Mouse (Mus musculus) layer of hippocampus, postnatal 36 days (tissue): ENCODE data around the gene Kcnip4. TPM values are rescaled to one million over a fixed set of nuclear protein-coding genes. Genes with fewer than 3 reads are reported as not detected.

ENCODE experiments used
- DNase-seq, 2 experiments: peaks; one replicate each; pipeline ENCODE4 v3.0.0; 2022
- total RNA-seq, 2 experiments: library from RNA; stranded (reverse); gene quantifications; 2 replicates each; pipeline ENCODE4 v1.2.3; 2021

The Kcnip4 gene
- total RNA-seq, 2 experiments from 2014 or later: 51.7 to 52.6 TPM

DNA sequence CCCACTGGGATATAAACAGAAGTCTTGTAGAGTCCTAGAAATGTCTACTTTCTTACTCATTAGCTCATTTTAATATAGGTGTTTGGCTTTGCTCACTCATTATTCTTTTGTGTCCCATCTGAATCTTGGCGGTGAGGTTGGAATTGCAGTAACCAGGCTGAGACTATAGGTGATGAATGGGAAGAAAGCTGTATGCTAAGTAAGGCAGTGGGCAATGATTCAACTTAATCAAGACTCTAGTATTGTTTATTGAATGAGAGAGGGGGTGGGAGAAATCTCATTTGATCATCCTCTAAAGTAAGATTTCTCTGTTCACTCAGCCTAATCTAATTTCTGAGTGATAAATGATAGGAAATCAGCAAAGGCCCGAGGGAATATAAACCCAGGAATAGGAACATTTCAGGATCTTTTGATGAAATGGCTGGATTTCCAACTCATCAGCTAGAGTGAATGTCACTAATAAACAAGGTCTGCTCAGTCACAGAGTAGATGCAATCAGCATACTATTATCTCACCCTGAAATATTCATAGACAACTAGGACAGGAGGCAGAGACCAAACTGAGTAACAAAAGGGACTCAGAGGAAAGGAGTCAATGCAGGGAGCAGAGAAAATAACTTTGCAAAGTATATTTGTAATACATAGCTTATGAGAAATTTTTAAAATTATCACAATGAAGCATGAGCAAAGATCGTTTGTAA is 660.3 kb downstream of the Kcnip4 start:
- DNase-seq: no peak

DNA sequence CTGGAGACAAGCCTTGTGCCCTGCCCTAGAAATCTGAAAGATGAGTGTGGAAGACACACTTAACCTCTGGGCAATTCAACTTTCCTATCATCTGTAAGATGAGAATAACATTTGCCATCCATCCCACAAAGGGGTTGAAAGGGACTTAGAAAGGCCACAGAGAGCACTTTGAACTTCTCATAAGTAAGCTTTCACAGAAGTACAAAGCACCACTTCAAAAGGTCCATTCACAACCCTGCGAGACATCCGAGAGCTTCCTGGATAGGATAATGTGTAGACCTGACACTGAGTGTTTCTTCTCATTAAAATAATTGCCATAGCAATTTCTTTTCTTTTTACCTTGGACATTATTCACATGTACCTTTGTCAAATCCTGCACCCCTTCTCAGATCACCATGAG is 683.7 kb downstream of the Kcnip4 start:
- DNase-seq: no peak

DNA sequence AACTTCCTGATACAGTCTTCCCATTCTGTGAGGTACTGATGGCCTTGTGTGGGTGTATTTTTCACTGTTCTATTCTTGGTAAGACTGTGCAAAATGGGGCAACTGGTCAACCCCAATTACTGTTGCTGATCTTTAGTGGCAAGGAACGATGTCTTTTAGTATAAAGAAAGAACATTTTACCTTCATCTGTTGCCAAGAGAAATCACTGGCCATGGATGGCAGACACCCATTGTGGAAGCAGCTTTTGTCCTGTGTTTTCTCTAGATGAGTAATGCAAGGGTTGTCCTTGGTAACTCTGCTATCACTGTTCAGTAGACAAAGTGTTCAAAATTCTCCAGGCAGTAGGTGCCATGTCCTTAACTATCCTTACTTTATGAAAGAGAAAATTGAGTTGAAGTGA is 729.2 kb downstream of the Kcnip4 start:
- DNase-seq: no peak

DNA sequence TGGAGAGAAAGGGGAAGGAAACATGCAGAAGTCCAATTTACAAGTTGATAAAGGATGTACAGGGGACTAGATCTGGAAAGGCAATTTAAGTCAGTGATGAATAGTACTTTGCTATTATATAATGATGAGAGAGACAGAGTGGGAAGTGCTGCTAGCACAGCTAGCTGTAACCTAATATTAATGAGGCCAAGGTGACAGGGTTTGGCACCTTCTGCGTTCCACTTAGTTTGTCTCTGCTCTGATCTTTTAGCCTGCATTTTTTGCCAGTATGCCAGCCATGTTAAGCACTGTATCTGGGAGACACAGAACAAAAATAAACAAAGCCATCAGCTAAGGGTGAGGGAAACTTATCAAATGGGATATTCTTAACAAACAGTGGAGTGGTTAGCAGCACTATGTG is 745.3 kb downstream of the Kcnip4 start:
- no peak for DNase-seq

DNA sequence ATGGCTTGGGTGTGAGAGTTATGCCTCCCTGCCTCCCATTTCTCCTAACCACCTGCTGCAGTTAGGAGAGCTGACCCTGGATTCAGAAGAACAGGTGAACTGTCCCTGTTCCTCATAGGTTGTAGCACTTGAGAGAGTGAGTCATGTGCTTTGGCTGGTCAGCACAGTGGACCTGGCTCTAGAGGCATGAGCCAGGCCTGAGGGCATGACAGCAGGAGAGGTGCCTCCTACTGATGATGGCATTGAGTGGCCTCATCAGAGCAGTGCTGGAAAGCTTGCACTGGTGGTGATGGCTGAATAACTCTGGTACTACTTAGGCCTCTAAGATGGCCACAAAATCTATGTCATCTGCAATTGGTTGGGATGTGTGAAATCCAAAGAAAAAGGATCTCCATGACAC is 776.1 kb downstream of the Kcnip4 start:
- no peak for DNase-seq

DNA sequence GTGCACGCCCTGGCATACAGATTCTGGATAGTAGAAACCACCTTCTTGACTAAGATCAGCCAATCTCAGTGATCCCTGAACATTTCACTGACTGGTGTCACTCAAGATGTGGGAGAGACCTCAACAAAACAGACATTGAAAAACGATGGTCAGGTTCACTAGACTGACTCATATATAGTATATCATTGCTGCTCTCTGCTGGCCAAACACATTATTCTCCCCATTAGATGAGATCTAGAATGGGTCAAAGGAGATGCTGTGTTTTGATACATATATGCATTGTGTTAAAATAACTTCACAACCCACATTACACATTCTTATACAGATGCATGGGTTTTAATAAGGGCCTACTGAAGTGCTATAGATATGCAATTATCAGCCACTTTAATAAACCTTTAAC is 787.1 kb downstream of the Kcnip4 start:
- DNase-seq: no peak

DNA sequence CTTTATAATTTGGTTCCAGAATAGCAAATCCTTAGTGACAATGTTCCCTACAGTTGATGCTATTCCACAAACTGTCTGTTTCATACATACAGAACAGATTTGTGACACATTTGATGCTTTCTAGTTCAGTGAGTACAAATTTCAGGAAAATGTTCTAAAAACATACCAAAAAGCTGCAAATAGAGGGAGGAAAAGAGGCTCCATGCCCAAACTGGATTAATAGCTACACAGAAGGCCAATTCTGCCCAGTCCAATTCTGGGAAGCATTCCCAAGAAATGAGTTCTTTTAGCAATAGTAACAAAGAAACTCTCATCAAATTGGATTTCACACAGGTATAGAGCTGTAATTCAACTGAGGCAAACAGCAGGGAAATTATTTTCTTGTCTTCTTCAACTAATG is 806.5 kb downstream of the Kcnip4 start:
- no peak for DNase-seq

DNA sequence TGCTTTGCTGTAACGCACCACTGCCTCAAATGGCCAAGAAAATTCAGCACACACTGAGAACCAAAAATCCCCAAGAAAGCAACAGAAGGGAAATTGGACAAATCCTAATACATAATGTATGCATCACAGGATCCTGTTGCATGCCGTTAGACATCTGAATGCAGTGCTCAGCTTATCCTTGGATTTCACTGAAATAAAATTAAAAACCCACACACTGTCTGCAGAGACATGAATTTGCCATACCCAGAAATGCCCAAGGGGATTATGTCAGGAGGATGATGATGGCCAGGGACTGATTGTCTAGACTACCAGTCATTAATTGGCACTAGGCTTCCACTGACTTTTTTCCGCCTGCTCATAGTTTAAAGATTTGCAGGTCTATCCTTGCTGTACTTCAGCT is 818.7 kb downstream of the Kcnip4 start:
- DNase-seq: no peak

DNA sequence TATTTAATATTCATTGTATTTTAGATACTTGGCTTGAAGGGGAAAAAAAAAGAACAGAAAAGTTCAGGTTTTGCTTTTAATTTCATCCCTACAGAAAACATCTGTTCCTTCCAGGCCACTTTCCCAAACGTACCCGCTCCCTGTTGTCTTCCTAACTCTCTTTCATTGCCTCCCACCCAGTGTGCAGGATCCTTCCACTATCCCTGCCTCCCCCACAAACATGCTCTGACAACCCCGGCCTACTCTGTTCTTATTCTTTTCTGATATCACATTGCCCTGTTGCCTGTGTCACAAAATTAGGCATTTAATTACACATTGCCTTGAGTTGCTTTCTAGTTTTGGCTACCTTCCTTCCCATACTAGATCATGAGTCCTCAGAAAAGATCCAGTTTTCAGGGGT is 837.6 kb downstream of the Kcnip4 start:
- no peak for DNase-seq

DNA sequence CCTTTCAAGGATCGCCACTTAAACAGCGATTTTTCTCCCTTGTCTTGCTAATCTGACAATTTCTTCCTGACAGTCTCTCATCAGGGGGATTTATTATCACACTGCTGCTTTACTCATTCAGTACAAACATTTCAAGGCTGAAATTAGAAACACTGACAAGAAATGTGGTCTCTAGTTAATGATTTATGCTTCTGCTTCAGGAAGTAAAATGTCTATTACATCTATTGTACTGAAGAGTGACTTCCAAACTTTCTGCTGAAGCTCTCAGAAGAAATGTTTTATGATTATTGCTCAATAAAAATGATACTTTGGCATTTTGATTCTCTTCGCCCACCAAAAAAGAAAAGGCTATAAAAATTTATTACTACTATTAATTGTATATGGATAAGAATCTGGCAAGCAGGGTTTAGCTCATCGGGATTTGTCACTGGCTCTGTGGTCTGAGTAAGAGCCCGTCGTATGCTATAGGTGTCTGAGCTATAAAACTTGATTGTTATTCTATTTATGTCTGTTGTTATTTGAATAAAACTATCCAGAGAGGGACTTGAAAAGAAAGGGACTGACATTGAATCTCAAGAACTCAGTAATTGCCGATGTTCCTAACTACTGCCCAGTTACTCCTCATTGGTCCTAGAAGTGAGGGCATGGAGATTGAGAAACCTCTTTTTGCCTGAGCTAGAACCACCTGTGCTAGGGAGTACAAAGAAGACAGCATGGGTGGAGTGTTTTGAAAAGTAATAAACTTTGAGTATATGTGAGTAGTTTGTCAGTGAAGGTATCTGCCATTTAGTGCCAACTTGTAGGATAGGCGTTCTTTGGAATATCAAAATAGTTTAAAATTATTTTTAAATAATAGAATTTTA is 844.7 kb downstream of the Kcnip4 start:
- DNase-seq: no peak

DNA sequence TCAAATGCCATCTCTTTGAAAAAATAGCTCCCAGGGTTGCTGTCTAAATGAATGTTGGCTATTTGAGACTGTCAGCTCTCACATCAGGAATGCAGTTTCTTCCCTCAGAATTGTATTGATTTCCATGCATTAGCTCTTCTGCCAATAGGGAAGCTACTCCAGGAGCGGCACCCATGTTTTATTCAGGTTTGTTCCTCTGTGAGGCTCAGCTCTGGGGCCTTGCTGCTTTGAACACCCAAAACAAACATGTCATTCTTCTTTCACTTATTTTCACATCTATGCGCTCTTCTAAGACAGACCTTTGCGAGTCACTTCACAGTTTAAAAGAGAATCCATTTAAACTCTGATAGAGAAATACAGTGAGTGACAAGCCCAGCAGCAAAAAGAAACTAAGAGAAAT is 862.2 kb downstream of the Kcnip4 start:
- DNase-seq: no peak

DNA sequence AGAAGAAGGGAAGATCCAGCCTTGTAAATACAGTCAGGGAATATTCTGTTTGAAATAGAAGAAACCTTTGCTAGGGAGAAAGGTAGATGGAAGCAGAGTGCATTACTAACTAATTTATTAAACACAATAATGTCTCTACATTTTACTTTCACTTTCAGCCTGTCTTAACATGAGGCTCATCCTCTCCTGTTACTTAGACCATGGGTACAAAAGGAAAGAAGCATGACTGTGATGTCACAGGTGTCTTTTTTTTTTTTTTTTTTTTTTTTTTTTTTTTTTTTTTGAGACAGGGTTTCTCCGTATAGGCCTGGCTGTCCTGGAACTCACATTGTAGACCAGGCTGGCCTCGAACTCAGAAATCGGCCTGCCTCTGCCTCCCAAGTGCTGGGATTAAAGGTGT is 864.7 kb downstream of the Kcnip4 start:
- no peak for DNase-seq

DNA sequence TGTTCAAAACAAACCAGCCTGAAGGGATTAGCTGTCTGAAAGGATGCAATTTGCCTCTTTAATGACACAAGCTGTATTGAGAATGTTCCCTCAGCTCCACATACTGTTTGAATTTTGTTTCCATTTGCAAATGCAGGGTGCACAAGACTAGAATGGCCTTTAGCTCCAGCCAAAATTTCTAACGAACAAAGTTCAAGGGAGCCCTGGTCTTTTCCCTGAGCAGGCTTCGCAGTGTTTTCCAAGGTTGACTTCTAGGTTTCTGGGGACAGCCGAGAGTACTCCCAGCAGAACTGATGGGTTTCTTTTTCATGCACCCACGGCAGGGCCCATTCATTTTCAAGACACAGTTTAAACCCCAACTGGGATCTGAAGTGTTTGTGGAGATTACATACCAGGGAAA is 874.2 kb downstream of the Kcnip4 start:
- DNase-seq: no peak

DNA sequence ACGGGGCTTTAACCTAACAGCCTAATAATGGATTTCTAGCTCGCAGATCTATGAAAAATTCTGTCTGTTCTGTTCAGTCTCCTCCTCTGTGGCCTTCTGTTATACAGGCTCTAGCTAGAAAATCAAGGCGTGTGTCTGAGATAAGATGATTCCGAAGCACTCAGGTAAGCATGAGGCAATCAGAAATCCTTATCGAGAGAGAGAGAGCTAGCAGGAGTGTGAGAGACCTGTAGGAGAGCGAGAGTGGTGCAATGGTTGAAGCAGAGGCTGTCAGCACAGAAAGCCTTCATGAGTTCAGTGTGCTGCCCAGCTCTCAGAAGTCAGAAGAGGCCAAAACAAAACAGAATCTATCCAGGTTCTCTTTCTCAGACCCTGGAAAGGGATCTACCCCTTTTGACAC is 888.0 kb downstream of the Kcnip4 start:
- DNase-seq: no peak

DNA sequence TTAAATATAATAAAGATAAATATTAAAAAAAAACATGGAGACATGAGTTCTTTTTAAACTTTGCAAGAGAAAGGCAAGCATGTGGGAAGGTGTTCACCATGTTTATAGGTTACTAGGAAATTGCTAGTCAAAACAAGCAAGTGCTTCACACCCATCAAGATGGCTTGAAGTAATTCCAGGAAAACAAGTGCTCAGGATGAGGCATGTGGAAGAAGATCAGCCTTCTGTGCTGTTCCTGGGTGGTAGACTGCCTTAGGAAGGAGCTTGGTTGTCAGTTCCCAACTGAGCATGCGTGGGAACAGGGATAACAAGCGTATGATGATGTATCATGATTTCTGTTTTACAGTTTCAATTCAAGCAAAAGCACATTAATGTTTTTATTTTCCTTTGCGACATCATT is 891.1 kb downstream of the Kcnip4 start:
- no peak for DNase-seq

DNA sequence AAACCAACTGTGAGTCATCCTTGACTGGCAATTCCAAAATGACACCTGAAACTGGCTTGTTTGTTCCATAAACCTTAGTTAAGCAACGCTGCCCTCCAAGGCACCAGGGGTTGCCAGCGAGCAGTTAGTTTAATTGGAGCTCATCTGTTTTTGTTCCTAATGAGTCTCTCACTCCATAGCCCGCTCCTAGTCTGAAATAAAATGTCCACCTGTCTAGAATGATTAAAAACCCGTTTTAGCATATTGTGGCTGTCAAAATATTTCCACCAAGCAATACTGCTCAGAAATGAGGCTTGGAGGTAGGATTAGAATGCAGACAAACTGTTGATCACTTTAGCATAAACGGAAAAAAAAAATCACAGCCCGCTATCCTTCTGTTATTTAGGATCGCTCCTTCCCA is 901.3 kb downstream of the Kcnip4 start:
- no peak for DNase-seq

DNA sequence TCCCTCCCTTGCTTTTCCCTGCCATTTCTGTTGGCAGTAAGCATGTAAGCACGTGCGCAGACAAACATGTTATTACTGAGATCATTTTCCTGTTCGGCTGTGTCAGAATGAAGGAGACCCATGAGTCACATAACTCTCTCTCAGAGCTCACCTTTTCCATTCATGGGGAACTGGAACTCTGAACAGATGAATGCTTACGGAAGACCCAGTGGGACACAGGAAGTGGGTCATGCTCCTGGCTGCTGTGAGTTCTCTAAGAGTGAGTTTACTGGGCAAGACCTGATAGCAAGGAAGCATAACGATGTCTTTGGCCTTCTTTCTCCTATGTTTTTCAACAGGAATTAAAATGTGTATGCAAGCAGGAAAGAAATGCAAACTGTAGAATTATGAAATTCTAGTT is 917.8 kb downstream of the Kcnip4 start:
- no peak for DNase-seq

DNA sequence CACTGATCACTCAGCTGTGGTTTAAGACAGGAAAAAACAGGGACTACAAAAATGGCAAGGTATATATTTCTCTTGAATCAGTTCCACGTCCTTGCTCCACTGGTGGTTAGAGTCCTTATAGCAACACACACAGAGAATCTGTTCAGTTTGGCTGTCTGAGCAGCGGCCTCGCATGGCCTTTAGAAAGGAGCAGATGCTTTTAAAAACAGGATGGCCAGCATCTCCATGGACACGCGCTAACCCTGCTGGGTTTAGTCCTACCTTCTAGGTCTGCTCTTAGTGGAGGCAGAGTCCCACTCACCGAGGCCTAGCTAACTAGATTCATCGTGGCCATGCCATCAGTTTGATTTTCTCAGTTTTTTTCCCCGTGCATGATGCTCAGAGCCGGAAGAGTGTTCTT is 918.4 kb downstream of the Kcnip4 start:
- DNase-seq: no peak

DNA sequence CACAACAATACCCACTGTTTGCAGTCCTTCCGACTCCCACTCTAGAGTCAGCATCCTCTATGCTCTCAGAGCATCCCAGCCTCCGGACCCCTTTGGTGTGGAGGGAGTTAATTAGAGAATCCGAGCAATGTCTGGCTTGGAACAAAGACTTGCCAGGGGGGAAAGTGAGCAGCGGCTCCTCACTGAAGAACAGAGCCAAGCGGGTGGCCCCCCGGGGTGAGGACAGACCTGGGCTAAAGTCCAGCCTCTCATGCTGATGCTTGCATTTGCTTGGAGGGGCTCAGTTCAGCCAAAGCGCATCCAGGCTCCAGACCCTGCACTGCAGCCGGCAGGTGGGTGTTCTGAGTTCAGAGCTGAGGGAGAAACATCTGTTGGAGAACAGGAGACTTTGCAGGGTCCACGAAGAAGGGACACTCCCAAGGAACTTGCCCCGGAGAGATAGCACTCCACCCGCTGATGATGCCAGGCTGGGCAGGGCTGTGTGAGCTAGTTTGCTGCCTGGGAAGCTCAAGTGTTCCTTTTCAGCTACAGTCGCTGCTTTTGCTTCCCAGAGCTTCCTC is 925.1 kb downstream of the Kcnip4 start:
- peak in 1 of 2 experiments; percentile 5 for DNase-seq

DNA sequence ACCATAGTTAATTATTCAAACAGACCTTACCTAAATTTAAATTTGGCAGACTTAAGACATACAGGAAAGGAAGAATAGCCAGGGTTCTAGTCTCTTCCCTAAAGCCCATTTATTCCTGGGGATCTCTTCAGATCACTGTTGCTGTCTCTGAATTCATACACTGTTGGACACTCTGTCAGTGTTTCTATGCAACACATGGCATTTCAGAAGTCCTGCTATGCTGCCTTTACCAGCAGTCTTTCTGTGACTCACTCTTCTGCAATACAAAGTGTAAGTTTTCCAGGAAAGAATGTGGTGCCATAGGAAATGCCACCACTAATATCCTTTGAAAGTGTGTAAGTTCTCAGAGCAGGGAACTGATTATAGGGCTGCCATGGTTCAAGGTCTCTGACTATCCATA is 936.7 kb downstream of the Kcnip4 start:
- DNase-seq: no peak

DNA sequence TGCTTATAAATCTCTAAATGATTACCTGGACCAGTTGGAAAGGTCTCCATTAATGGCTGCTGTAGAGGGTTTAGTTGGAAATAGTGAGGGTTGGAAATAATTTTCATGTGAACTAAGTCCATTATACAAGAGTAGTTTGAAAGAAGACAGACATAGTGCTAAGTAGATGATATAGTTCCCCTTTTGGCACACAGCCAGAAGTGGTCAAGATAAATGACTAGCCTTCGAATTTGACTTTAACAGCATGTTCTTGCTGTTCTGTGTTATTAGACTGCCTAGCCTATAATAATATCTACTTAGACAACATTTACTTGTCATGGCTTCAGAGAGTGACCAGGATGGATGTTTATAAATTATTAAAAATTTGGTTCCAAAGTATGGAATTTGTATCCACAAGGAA is 941.3 kb downstream of the Kcnip4 start:
- no peak for DNase-seq

DNA sequence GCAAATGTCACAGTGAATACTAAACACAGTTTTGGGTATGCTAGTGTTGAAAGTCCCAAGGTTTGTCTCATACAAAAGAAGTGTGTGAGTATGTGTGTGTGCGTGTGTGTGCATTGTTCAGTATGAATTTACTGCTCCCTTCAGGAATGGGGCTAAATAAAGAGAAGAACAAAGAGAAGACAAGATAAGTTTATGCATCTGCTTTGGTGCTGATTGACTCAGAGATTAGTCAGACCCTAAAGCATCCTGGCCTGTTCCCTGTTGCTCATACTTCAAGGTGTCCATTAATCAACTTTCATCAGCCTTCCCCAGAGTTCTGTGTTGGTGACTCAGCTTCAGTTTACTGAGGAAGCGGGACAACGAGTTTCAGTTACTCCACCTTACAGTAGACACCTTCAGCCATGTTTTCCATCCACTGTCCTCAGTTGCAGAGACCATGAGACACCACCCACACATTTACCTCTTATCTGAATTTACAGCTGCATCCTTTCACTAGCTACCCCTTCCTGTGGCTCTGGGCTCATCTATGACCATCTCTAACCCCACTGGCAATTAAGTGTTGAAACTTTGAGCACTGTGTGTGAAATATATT is 960.6 kb downstream of the Kcnip4 start:
- DNase-seq: no peak

DNA sequence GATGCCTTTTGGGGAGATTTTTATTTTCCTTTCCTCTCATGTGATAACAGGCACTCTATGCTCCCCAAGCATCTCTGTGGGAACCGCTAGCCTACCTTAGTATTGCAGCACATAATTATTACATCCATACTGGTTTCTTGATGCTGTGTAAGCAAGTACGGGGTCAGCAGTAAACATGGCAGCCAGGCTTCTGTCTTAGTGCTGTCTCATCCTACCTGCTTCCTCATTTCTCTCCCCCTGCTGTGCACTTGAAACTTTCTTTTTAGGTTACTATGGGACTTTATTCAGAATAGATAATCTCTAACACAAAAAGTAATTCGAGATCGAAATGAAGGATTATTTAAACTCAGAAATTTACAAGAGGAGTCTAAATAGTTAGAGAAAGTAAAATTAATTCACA is 973.0 kb downstream of the Kcnip4 start:
- no peak for DNase-seq

DNA sequence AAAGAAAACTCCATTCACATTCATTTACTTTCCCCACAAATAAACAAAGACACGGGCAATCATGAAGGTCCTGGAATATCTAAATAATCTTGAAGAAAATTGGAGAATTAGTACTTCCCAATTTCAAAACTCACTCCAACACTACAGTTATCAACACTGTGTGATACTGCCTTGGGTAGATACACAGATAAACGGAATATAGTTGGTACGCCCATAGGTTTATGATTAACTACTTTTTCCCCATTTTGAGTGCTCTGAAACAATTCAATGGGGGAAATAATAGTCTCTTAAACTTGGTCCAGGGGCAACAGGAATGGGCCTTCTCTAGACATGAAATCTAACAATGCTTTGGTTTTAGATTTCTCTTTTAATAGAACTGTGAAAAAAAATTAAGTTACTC is 978.9 kb downstream of the Kcnip4 start:
- DNase-seq: no peak
